Mouse (Mus musculus) cerebellum, adult (tissue): ENCODE data around the gene Fam25c.

Experiments used
- ATAC-seq: cut with Nextera tagmentation; 2 replicates; pipeline ENCODE4 v1.9.2; 2017; ENCODE audit warnings: mild to moderate bottlenecking, moderate library complexity, mixed read lengths; ENCODE audit not compliant: insufficient number of reproducible peaks, low FRiP score, low TSS enrichment

Fam25c gene

GRCm38 (mm10) chr14:34355301-34355700, at the start of gene Fam25c:
Gene Fam25c, minus strand, starts transcription at chr14:34355433.
- no peak for ATAC-seq

- no peak for ATAC-seq
These were observed 48.2 kb upstream of the Fam25c start for GRCm38 (mm10) chr14:34403424-34403823.

GRCm38 (mm10) chr14:34402871-34403270, 47.6 kb upstream of the Fam25c start:
- ATAC-seq = no peak

GRCm38 (mm10) chr14:34401135-34401534, 45.9 kb upstream of the Fam25c start:
- 0 out of 2 replicates have a peak, but pooled peaks have one; percentile 33 for ATAC-seq

GRCm38 (mm10) chr14:34400021-34400420, 44.8 kb upstream of the Fam25c start:
- no peak for ATAC-seq

GRCm38 (mm10) chr14:34399301-34399700, 44.1 kb upstream of the Fam25c start:
- no peak for ATAC-seq

- no peak for ATAC-seq
These were observed 43.7 kb upstream of the Fam25c start for GRCm38 (mm10) chr14:34398901-34399300.

- ATAC-seq = no peak
These were observed 42.6 kb upstream of the Fam25c start for GRCm38 (mm10) chr14:34397871-34398270.

GRCm38 (mm10) chr14:34393295-34393694, 38.1 kb upstream of the Fam25c start:
- ATAC-seq = no peak

- ATAC-seq = no peak
These were observed 27.9 kb upstream of the Fam25c start for GRCm38 (mm10) chr14:34382921-34383704.

GRCm38 (mm10) chr14:34378560-34379331, 23.5 kb upstream of the Fam25c start:
- peak; percentile 28; the same call in 1 of the 2 replicates for ATAC-seq

- ATAC-seq = no peak
These were observed 21.9 kb upstream of the Fam25c start for GRCm38 (mm10) chr14:34377121-34377520.

- no peak for ATAC-seq
These were observed 20.7 kb upstream of the Fam25c start for GRCm38 (mm10) chr14:34375941-34376340.

GRCm38 (mm10) chr14:34375415-34375904, 20.2 kb upstream of the Fam25c start, which contains the start of gene Mmrn2:
Gene Mmrn2, plus strand, starts transcription at chr14:34375465.
- ATAC-seq = no peak

GRCm38 (mm10) chr14:34374577-34374976, 19.3 kb upstream of the Fam25c start, which contains the start of gene Sncg:
Gene Sncg, minus strand, starts transcription at chr14:34374789.
- ATAC-seq = no peak

GRCm38 (mm10) chr14:34373581-34373980, 18.3 kb upstream of the Fam25c start:
- ATAC-seq = no peak

GRCm38 (mm10) chr14:34372646-34373045, 17.4 kb upstream of the Fam25c start:
- peak; percentile 12; the same call in 1 of the 2 replicates for ATAC-seq

- no peak for ATAC-seq
These were observed 16.5 kb upstream of the Fam25c start for GRCm38 (mm10) chr14:34371763-34372162.

GRCm38 (mm10) chr14:34370921-34371320, 15.7 kb upstream of the Fam25c start:
- no peak for ATAC-seq

GRCm38 (mm10) chr14:34370203-34370602, 15.0 kb upstream of the Fam25c start:
- no peak for ATAC-seq

- no peak for ATAC-seq
These were observed 9.9 kb upstream of the Fam25c start for GRCm38 (mm10) chr14:34365147-34365507.
